Mouse (Mus musculus): ENCODE measurements around the gene Cemip2.

Gene Cemip2

GRCm38 (mm10) chr19:21868471-21868870 lies 90.3 kb downstream of the Cemip2 start:
- no peak for DNase-seq

DNA sequence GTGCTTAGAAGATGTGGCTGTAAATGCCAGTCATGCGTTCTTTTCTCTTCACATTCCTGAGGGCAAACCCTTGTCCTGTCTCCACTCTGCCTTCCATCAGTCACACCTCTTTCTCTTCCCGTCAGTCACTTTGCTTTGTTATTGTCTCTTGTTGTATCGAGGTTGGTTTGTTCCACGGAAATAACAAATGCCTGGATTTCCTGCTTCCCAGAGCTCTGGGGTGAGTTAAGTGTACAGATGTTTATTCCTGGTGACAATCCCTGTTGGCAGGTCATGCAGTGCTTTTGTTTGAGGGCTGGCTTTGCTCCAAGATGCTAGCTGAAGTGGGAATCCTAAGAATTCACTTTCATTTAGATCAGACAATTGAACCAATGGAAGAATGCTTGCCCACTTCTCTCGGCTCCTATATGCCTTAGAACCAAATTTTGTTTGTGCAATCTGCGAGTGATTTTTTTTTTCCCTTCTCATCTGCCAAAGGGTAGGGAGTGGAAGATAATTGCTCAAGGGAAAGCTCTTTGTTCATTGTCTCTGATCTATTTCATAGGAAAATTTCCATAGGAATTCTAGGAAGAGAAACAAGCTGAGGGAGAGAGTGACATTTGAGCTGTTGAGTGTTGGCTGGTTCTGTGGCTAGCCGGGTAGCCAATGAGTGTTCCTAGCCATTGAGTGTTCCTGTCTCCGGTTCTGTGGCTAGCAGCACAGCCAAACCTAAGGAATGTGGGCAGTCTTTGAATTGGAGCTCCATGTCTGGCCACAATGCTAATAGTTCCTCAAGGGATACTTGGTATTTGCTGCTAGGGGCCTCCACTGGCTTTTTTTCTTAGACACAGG lies 104.2 kb downstream of the Cemip2 start:
- DNase-seq: peak; percentile 49

DNA sequence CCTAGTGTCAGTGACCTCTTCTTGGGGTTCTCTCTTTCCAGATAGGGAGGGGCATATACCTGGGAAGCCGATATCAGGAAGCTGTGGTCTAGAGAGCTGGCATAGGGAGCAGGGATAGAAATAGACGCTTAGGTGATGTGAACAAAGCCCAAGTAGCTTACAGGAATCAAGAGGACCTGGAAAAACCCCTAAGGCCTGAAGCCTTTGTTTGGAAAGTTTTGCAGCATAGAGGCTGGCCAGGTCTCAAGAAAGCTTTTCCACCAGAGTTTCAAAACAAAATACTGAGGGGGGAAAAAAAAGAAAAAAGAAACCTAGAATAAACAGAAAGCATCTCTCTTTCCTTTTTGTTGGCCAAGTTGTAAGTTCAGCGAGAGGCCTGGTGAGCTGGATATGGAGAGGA lies 104.9 kb downstream of the Cemip2 start:
- DNase-seq: no peak

GRCm38 (mm10) chr19:21883922-21884321 lies 105.8 kb downstream of the Cemip2 start:
- DNase-seq: no peak

DNA sequence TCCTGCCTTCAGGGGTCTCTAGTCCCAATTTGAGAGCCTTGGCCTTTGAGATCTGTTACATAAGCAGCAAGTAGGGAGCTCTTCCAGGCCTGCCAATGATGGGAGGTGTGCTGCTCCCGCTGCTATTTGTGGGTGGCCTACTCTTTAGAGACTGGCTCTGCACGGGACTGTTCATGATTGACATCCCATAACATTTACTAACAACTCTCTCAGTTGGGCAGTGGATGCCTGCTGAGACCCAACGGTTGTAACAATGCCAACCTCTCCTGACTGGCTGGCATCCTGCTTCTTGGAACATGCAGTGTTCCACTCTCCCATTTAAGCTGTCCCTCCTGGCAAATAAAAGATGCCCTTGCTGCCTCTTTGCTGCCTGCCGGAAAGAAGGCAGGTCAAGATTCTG lies 106.2 kb downstream of the Cemip2 start:
- DNase-seq: no peak

DNA sequence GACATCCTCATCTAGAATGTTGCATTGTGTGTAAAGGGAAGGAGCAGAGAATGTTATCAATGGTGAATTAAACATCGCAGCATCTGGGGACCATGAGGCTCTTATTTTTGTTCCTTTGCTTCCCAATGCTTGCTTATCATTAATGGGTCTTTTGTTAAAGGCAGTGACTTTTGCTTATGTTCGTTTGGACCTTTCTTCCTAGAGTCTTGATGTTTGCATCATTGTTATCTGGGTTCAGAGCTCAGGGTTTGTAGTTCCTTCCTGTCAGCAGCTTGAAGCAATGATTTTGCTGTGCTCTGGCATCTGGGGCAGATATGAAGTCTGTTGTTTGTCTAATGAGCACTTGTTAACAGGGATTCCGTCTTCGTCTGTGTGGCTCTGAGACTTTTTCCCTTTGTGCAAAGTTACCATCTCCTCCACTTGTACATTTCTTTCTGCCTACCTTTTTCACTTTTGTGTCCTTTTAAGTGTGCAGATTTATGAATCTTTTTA lies 108.1 kb downstream of the Cemip2 start:
- DNase-seq: no peak

DNA sequence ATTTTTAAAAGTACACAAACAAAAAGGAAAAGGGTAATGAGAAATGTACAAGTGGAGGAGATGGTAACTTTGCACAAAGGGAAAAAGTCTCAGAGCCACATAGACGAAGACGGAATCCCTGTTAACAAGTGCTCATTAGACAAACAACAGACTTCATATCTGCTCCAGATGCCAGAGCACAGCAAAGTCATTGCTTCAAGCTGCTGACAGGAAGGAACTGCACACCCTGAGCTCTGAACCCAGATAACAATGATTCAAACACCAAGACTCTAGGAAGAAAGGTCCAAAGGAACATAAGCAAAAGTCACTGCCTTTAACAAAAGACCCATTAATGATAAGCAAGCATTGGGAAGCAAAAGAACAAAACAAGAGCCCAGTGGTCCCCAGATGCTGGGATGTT lies 112.6 kb downstream of the Cemip2 start:
- no peak for DNase-seq

- DNase-seq: no peak
These were observed 116.7 kb downstream of the Cemip2 start for GRCm38 (mm10) chr19:21894792-21895191.

GRCm38 (mm10) chr19:21895540-21895939 lies 117.4 kb downstream of the Cemip2 start:
- no peak for DNase-seq

DNA sequence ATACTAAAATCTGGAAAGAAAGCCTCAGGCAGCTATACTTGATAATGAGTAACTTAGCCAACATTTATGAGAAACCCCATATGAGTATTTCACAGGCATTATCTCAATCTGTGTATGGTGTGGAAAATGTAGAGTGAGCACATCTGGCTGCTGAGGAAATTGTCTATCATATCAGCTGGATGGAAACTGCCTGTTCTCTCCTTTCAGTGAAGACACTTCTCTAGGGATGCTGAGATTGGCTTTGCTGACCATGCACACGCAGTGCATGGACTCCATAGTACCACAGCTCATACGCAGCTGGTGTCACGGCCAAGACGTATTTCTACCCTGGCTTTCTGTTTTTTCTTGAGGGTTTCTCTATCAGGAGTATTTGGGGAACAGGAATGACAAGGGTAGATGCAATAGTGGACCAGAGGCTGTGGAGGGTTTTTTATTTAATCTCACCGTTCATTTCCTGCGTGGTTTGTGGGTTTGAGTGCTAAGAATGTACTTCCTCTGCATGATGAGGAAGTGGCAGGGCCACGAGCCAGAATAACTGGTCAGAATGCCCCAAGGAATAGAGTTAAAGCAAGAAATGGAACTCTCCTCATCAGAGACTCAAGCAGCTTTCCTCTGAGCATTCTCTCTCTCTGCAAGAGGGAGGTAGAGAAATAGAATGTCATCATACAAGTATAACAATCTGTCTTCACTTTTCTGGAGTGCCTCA lies 119.1 kb downstream of the Cemip2 start:
- DNase-seq: peak; percentile 34

DNA sequence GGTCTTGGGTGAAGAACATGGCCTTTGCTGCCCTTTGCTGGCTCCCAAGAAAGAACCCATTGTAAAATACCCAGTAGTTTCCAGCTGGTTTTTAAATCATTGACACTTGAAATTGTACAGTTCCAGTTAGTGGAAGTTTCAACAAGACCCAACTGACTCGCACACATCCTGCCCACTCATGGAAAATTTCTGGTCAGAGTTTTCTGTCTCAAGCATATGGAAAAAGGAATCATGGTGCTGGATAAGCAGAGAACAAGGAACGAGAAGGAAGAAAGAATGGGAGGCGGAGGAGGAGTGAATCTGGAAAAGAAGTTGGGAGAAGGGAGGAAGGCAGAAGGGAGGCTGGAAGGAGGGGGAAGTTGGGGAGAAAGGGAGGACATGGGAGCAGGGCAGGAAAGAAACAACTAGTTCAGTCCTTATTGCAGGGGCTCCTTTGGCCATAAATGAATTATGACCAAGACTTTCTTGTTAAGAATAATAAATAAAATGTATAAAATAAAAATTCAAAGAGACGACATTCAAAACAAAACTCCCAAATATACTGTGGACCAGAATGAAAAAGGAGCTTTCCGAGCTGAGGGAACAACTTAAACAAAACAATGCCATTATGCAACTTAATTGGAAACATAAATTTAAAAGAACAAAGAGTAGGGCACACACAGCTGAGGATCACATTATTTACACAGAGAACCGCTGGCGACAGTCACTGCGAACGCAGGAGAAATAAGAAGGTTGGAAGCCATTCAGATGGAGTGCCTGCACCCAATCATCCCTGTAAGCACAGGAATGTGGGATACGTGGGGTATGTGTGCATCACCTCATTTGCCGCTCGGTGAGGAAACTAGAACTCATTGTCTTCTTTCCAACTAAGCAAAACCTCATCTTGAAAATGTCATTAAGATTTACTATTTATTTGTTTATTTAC lies 120.1 kb downstream of the Cemip2 start:
- DNase-seq: no peak

All from kidney, adult 18-20 months (tissue).